12 mouse cellular contexts compared by ENCODE assay signal in the genomic region with DNA sequence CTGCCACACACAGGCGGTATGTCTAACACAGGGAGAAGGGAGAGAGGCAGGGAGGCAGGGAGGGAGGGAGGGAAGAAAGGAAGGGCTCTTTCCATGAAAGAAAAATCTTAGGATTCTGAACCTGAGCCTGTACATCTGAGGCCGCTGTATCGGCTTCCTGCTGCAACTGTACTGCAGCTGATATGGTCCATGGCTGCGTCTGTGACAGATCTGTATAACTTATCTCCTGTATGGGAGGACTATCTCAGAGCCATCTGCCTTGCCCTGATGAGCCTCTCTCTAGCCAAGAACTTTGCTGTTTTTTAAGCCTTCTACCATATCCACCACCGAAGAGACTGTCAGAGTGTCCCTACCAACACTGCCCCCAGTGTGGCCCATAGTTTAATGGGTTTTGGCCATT.
"Had no signal": no experiment of that assay in that cellular context is flagged by ENCODE, and none has a peak within 500 bp of the region (broad histone marks: within the 10 kb centered on the region; RNA-seq: fewer than 3 reads in every experiment).

No protein-coding gene starts in this region.

- H3K27me3 ChIP-seq: limb, embryonic 12.5 days; lung, embryonic 15.5 days; midbrain, embryonic 13.5 days had no signal

- H3K4me2 ChIP-seq: limb, embryonic 12.5 days; lung, embryonic 15.5 days; midbrain, embryonic 13.5 days had no signal

- H3K27ac ChIP-seq: left cerebral cortex, adult 2 months; limb, embryonic 12.5 days; lung, embryonic 15.5 days; macrophage; midbrain, embryonic 13.5 days had no signal

- DNase-seq: kidney, adult 11 months; kidney, postnatal 10 days; lung, postnatal 14 days; right cerebral cortex, adult 18-20 months; right cerebral cortex, postnatal 25 days; thymus, adult 2 months; thymus, postnatal 25 days had no signal

- H3K9me3 ChIP-seq: limb, embryonic 12.5 days; lung, embryonic 15.5 days; midbrain, embryonic 13.5 days had no signal

- H3K4me1 ChIP-seq: limb, embryonic 12.5 days; lung, embryonic 15.5 days; midbrain, embryonic 13.5 days had no signal

- ATAC-seq: midbrain, embryonic 13.5 days had no signal

- H3K9ac ChIP-seq: limb, embryonic 12.5 days; lung, embryonic 15.5 days; midbrain, embryonic 13.5 days had no signal

- H3K4me3 ChIP-seq: left cerebral cortex, adult 2 months; limb, embryonic 12.5 days; lung, embryonic 15.5 days; midbrain, embryonic 13.5 days had no signal
